Mouse (Mus musculus): ENCODE results near the gene Msx2. TPM values are rescaled to one million over a fixed set of nuclear protein-coding genes. Genes with fewer than 3 reads are reported as not detected.

Msx2 gene
- polyA plus RNA-seq, 1 experiment from 2014 or later = 2.9 TPM

- no peaks in the 10 kb centered on the region for H3K36me3 ChIP-seq (replicated peaks; ENCODE audit: control insufficient read depth, insufficient read depth)
- H3K4me2 ChIP-seq (replicated peaks) = no peak overlapping the region
- no peaks in the 10 kb centered on the region for H3K27me3 ChIP-seq (ENCODE audit: control insufficient read depth, insufficient read depth, low read length)
- ATAC-seq (ENCODE audit: low FRiP score) = no peak
- DNase-seq (ENCODE audit: low spot score) = no peak
- H3K4me1 ChIP-seq (replicated peaks; ENCODE audit: control insufficient read depth, insufficient read depth, low read length) = no peaks in the 10 kb centered on the region
- no peak overlapping the region for H3K27ac ChIP-seq
- 28% methylated on average over 3 of the region's 3 CpGs for WGBS
- no peak overlapping the region for H3K4me3 ChIP-seq (replicated peaks; ENCODE audit: low read length)
- H3K9ac ChIP-seq = no peak overlapping the region
- no peaks in the 10 kb centered on the region for H3K9me3 ChIP-seq (ENCODE audit: control insufficient read depth, low read length)
Measured at GRCm38 (mm10) chr13:53501057-53501456, 28.2 kb upstream of the Msx2 start.

DNA sequence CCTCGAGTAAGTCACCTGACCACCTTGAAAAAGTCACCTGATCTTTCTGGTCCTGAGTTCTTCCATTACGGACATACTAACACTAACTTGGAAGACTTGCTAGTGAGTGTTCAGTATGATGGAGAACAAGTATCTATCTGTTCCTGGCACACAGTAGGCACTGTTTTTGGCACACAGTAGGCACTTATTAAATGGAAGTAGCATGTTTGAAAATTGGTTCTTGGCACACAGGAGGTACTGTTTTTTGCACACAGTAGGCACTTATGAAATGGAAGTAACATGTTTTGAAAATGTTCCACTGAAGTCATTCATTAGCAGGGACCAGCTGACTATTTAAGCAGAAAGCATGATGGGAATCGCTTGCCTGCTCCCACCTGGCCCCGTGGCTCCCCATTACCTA is 13.6 kb upstream of the Msx2 start:
- no peaks in the 10 kb centered on the region for H3K27me3 ChIP-seq (ENCODE audit: control insufficient read depth, insufficient read depth, low read length)

DNA sequence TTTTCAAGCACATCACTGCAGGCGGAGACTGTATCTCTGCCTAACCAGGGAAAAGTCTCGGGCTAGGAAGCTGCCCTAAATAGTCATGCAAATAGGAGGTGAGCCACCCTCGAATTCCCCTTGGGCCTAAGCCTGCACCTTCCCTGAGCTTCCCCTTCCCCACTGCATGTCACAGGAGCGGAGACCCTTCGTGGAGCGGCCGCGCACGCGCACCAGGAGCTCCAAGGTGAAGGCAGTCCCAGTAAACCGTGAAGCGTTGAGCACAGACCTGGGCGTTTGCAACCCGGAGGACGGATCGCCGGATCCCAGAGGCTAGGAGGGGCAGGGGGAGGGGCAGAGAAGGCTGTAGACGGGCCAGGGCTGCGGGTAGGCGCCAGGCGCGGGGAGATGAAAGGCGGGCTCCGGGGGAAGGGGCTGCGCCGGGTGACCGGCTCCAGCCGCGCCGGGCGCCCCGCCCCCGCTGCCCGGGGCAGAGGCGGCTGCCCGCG is 2.9 kb upstream of the Msx2 start:
- peak overlapping the region; percentile 77 for H3K4me2 ChIP-seq (replicated peaks)
- no peaks in the 10 kb centered on the region for H3K9me3 ChIP-seq (ENCODE audit: control insufficient read depth, low read length)
- no peak for DNase-seq (ENCODE audit: low spot score)
- peak overlapping the region; percentile 62 for H3K9ac ChIP-seq
- WGBS = under 1% methylated on average over 34 of the region's 37 CpGs
- no peak overlapping the region for H3K27ac ChIP-seq
- ATAC-seq (ENCODE audit: low FRiP score) = peak; percentile 69; the same call in 1 of the 2 replicates
- H3K36me3 ChIP-seq (replicated peaks; ENCODE audit: control insufficient read depth, insufficient read depth) = no peaks in the 10 kb centered on the region
- H3K4me3 ChIP-seq (replicated peaks; ENCODE audit: low read length) = peak overlapping the region; percentile 51
- H3K4me1 ChIP-seq (replicated peaks; ENCODE audit: control insufficient read depth, insufficient read depth, low read length) = peaks cover 9% of the 10 kb centered on the region
- H3K27me3 ChIP-seq (ENCODE audit: control insufficient read depth, insufficient read depth, low read length) = peaks cover 71% of the 10 kb centered on the region

More for the DNA sequence above, 13.6 kb upstream of the Msx2 start:
- Histone ChIP-seq H3K9me3 (ENCODE audit: control insufficient read depth, low read length) (no peaks in the 10 kb centered on the region), H3K27ac (no peak overlapping the region), H3K9ac (no peak overlapping the region), H3K36me3 (replicated peaks; ENCODE audit: control insufficient read depth, insufficient read depth) (no peaks in the 10 kb centered on the region), H3K4me2 (replicated peaks) (no peak overlapping the region), H3K4me3 (replicated peaks; ENCODE audit: low read length) (no peak overlapping the region), H3K4me1 (replicated peaks; ENCODE audit: control insufficient read depth, insufficient read depth, low read length) (no peaks in the 10 kb centered on the region)
- ATAC-seq (ENCODE audit: low FRiP score) (no peak), DNase-seq (ENCODE audit: low spot score) (no peak)
- 75% methylated on average over 4 of the region's 4 CpGs for WGBS

GRCm38 (mm10) chr13:53474491-53474890 is 1.6 kb upstream of the Msx2 start:
- Histone ChIP-seq H3K27me3 (ENCODE audit: control insufficient read depth, insufficient read depth, low read length) (peaks cover 84% of the 10 kb centered on the region), H3K4me2 (replicated peaks) (no peak overlapping the region), H3K27ac (no peak overlapping the region), H3K36me3 (replicated peaks; ENCODE audit: control insufficient read depth, insufficient read depth) (no peaks in the 10 kb centered on the region), H3K4me3 (replicated peaks; ENCODE audit: low read length) (no peak overlapping the region), H3K9ac (no peak overlapping the region), H3K4me1 (replicated peaks; ENCODE audit: control insufficient read depth, insufficient read depth, low read length) (peaks cover 9% of the 10 kb centered on the region), H3K9me3 (ENCODE audit: control insufficient read depth, low read length) (no peaks in the 10 kb centered on the region)
- WGBS = 14% methylated on average over 6 of the region's 6 CpGs
- ATAC-seq (ENCODE audit: low FRiP score) (no peak), DNase-seq (ENCODE audit: low spot score) (no peak)

GRCm38 (mm10) chr13:53473991-53474390 is 1.1 kb upstream of the Msx2 start:
- Histone ChIP-seq H3K9ac (no peak overlapping the region), H3K4me2 (replicated peaks) (no peak overlapping the region), H3K27ac (no peak overlapping the region), H3K4me1 (replicated peaks; ENCODE audit: control insufficient read depth, insufficient read depth, low read length) (peaks cover 9% of the 10 kb centered on the region), H3K9me3 (ENCODE audit: control insufficient read depth, low read length) (no peaks in the 10 kb centered on the region), H3K4me3 (replicated peaks; ENCODE audit: low read length) (no peak overlapping the region), H3K27me3 (ENCODE audit: control insufficient read depth, insufficient read depth, low read length) (peaks cover 89% of the 10 kb centered on the region), H3K36me3 (replicated peaks; ENCODE audit: control insufficient read depth, insufficient read depth) (no peaks in the 10 kb centered on the region)
- DNase-seq (ENCODE audit: low spot score) = no peak
- no peak for ATAC-seq (ENCODE audit: low FRiP score)
- WGBS = 16% methylated on average over 5 of the region's 5 CpGs

GRCm38 (mm10) chr13:53473291-53473690 is 417 bp upstream of the Msx2 start:
- no peak for DNase-seq (ENCODE audit: low spot score)
- Histone ChIP-seq H3K4me1 (replicated peaks; ENCODE audit: control insufficient read depth, insufficient read depth, low read length) (peaks cover 9% of the 10 kb centered on the region), H3K9ac (no peak overlapping the region), H3K27ac (no peak overlapping the region), H3K36me3 (replicated peaks; ENCODE audit: control insufficient read depth, insufficient read depth) (no peaks in the 10 kb centered on the region), H3K4me2 (replicated peaks) (no peak overlapping the region; the same call in 1 of the 2 replicates), H3K27me3 (ENCODE audit: control insufficient read depth, insufficient read depth, low read length) (peaks cover 96% of the 10 kb centered on the region), H3K9me3 (ENCODE audit: control insufficient read depth, low read length) (no peaks in the 10 kb centered on the region), H3K4me3 (replicated peaks; ENCODE audit: low read length) (no peak overlapping the region)
- ATAC-seq (ENCODE audit: low FRiP score) = no peak
- 23% methylated on average over 4 of the region's 4 CpGs for WGBS

- Histone ChIP-seq H3K27me3 (ENCODE audit: control insufficient read depth, insufficient read depth, low read length) (peaks cover 100% of the 10 kb centered on the region), H3K27ac (no peak overlapping the region), H3K36me3 (replicated peaks; ENCODE audit: control insufficient read depth, insufficient read depth) (no peaks in the 10 kb centered on the region), H3K4me1 (replicated peaks; ENCODE audit: control insufficient read depth, insufficient read depth, low read length) (peaks cover 9% of the 10 kb centered on the region), H3K9ac (peak overlapping the region; percentile 44), H3K4me3 (replicated peaks; ENCODE audit: low read length) (peak overlapping the region; percentile 43), H3K4me2 (replicated peaks) (peak overlapping the region; percentile 77), H3K9me3 (ENCODE audit: control insufficient read depth, low read length) (no peaks in the 10 kb centered on the region)
- ATAC-seq (ENCODE audit: low FRiP score) = no peak
- no peak for DNase-seq (ENCODE audit: low spot score)
- under 1% methylated on average over 48 of the region's 50 CpGs for WGBS
Measured at GRCm38 (mm10) chr13:53471926-53472613, 804 bp downstream of the Msx2 start.

DNA sequence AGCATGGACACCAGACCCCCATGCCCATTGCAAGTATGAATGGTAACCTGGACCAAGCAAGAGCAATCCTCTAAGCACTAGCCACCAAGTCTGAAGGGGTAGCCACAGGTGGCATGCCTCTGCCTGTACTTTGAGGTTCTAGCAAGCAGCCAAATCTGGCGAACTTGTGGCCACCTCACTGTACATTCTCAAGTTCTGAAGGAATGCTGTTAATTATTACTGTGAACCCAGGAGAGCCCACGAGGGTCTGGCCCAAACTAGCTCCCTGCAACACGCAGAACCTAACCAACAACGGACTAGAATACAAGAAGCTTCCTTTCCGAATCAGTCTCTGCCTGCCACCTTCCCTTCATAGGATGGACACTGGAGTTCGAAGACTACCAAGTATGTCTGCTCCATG is 1.5 kb downstream of the Msx2 start:
- 6% methylated on average over 6 of the region's 6 CpGs for WGBS
- no peaks in the 10 kb centered on the region for H3K36me3 ChIP-seq (replicated peaks; ENCODE audit: control insufficient read depth, insufficient read depth)
- H3K9ac ChIP-seq = peak overlapping the region; percentile 44; the same call in 1 of the 2 replicates
- peaks cover 100% of the 10 kb centered on the region for H3K27me3 ChIP-seq (ENCODE audit: control insufficient read depth, insufficient read depth, low read length)
- H3K4me1 ChIP-seq (replicated peaks; ENCODE audit: control insufficient read depth, insufficient read depth, low read length) = peaks cover 9% of the 10 kb centered on the region
- no peak overlapping the region for H3K27ac ChIP-seq
- ATAC-seq (ENCODE audit: low FRiP score) (no peak), DNase-seq (ENCODE audit: low spot score) (no peak)
- H3K4me2 ChIP-seq (replicated peaks) = peak overlapping the region; percentile 77
- H3K4me3 ChIP-seq (replicated peaks; ENCODE audit: low read length) = peak overlapping the region; percentile 43
- no peaks in the 10 kb centered on the region for H3K9me3 ChIP-seq (ENCODE audit: control insufficient read depth, low read length)

DNA sequence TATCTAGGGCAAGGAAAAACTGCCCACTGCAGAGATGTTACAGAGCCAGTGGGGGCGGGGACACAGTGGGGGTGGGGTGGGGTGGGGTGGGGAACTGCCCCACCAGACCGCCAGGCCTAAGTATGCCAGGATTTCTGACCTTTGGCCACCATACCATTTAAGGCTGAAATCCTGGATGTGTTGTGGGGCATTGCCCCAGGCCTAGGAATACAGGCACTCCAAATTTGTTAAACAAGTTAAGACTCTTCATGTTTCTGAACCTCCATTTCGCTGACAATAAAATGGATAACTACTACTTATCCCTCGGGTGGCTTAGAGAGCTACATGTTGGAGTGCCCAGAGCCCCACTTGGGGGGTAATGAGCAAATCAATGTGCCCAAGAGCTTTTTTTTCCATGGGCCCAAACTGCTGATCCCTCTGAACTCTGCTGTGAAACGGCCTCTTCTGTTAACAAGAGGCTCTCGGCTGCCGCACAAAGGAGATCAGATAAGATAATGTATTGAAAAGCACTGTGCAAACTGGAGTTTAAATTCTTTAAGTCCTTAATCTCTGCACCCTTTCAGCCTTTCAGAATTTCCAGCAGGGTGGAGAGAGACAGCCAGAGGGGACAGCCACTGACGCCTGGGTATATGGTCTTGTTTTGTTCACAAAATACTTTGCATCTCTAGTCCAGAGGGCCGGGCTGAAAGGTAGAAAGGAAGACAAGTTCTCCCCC is 2.3 kb downstream of the Msx2 start:
- peak overlapping the region; percentile 43 for H3K4me3 ChIP-seq (replicated peaks; ENCODE audit: low read length)
- ATAC-seq (ENCODE audit: low FRiP score) (no peak), DNase-seq (ENCODE audit: low spot score) (no peak)
- H3K27me3 ChIP-seq (ENCODE audit: control insufficient read depth, insufficient read depth, low read length) = peaks cover 99% of the 10 kb centered on the region
- H3K4me2 ChIP-seq (replicated peaks) = peak overlapping the region; percentile 77
- H3K9ac ChIP-seq = no peak overlapping the region; the same call in 1 of the 2 replicates
- no peak overlapping the region for H3K27ac ChIP-seq
- WGBS = 5% methylated on average over 9 of the region's 9 CpGs
- peaks cover 9% of the 10 kb centered on the region for H3K4me1 ChIP-seq (replicated peaks; ENCODE audit: control insufficient read depth, insufficient read depth, low read length)
- no peaks in the 10 kb centered on the region for H3K9me3 ChIP-seq (ENCODE audit: control insufficient read depth, low read length)
- H3K36me3 ChIP-seq (replicated peaks; ENCODE audit: control insufficient read depth, insufficient read depth) = no peaks in the 10 kb centered on the region
